Mouse (Mus musculus) CH12.LX (cell line): Measurements from ENCODE around the gene Macf1. TPM values are rescaled to one million over a fixed set of nuclear protein-coding genes. Genes with fewer than 3 reads are reported as not detected.

Experiments used
- DNase-seq: peaks from one replicate; pipeline ENCODE4 v3.0.0-alpha.2; 2013; ENCODE audit errors: extremely low read depth
- H3K27ac ChIP-seq: 2 replicates; pipeline ENCODE4 v1.5.1; 2012; ENCODE audit warnings: low read depth, mild to moderate bottlenecking, control low read depth, moderate library complexity; ENCODE audit not compliant: insufficient read depth
- H3K27me3 ChIP-seq: replicated peaks from 2 replicates; pipeline ENCODE3; 2012; ENCODE audit warnings: inconsistent platforms
- H3K36me3 ChIP-seq, 2 experiments: replicated peaks in 1 of 2; 2 replicates each; pipeline versions ENCODE3 to v1.6.1; 2012; ENCODE audit warnings: inconsistent platforms in 1 of 2, low read length in 1 of 2, mild to moderate bottlenecking in 1 of 2, mixed read lengths in 1 of 2, moderate library complexity in 1 of 2; ENCODE audit not compliant: control insufficient read depth in 1 of 2, insufficient read depth in 1 of 2
- H3K4me1 ChIP-seq, 2 experiments: 2 replicates each; pipeline ENCODE4 v1.6.1; 2012; ENCODE audit warnings: inconsistent platforms in 1 of 2, moderate library complexity in 1 of 2; ENCODE audit not compliant: insufficient read depth in 2 of 2, control insufficient read depth in 1 of 2
- H3K4me2 ChIP-seq: 2 replicates; pipeline ENCODE4 v1.6.1; 2012; ENCODE audit warnings: low read depth, mild to moderate bottlenecking, control low read depth; ENCODE audit not compliant: poor library complexity, insufficient read depth, severe bottlenecking
- H3K4me3 ChIP-seq, 3 experiments: fragments of 150-350 bp in 1 of 3; sonication (generic) in 1 of 3; replicated peaks in 1 of 3; 2 replicates each; pipeline versions ENCODE3 to v1.5.1; 2011 to 2012; ENCODE audit warnings: low read depth in 2 of 3, low read length in 2 of 3, mild to moderate bottlenecking in 2 of 3, moderate library complexity in 2 of 3, control low read depth in 1 of 3, improper control_type of control experiment in 1 of 3, inconsistent platforms in 1 of 3, mixed read lengths in 1 of 3; ENCODE audit not compliant: poor library complexity in 1 of 3
- H3K79me2 ChIP-seq: replicated peaks from 2 replicates; pipeline ENCODE4 v1.6.1; 2012; ENCODE audit warnings: mild to moderate bottlenecking, moderate library complexity; ENCODE audit not compliant: control insufficient read depth, poor library complexity, insufficient read depth, severe bottlenecking; ENCODE audit errors: extremely low read depth
- H3K9ac ChIP-seq: 2 replicates; pipeline ENCODE4 v1.6.1; 2012; ENCODE audit warnings: low read depth, mild to moderate bottlenecking, control low read depth, moderate library complexity; ENCODE audit not compliant: insufficient read depth
- H3K9me3 ChIP-seq: replicated peaks from 2 replicates; pipeline ENCODE3; 2012; ENCODE audit warnings: low read length, inconsistent platforms, mixed read lengths
- BHLHE40 ChIP-seq: IDR thresholded peaks from 2 replicates; pipeline ENCODE4 v1.6.1; 2011; ENCODE audit warnings: mild to moderate bottlenecking, low read depth, low read length, improper control_type of control experiment
- CHD2 ChIP-seq: IDR thresholded peaks from 2 replicates; pipeline ENCODE4 v1.6.1; 2011; ENCODE audit warnings: low read length, improper control_type of control experiment
- ELF1 ChIP-seq: IDR thresholded peaks from 2 replicates; pipeline ENCODE4 v1.6.1; 2014; ENCODE audit warnings: low read depth, mild to moderate bottlenecking, inconsistent platforms, low read length, improper control_type of control experiment
- EP300 ChIP-seq: IDR thresholded peaks from 2 replicates; pipeline ENCODE4 v1.6.1; 2011; ENCODE audit warnings: low read length, improper control_type of control experiment
- ETS1 ChIP-seq: conservative IDR thresholded peaks from 2 replicates; pipeline ENCODE4 v1.6.1; 2012; ENCODE audit warnings: low read depth, mild to moderate bottlenecking, inconsistent platforms, low read length, improper control_type of control experiment, moderate library complexity
- GABPA ChIP-seq: IDR thresholded peaks from 2 replicates; pipeline ENCODE4 v1.6.1; 2012; ENCODE audit warnings: low read depth, low read length, improper control_type of control experiment, inconsistent platforms; ENCODE audit not compliant: insufficient replicate concordance
- HCFC1 ChIP-seq: IDR thresholded peaks from 2 replicates; pipeline ENCODE4 v1.6.1; 2012; ENCODE audit warnings: low read depth, mild to moderate bottlenecking, inconsistent platforms, low read length, improper control_type of control experiment
- IRF4 ChIP-seq: IDR thresholded peaks from 2 replicates; pipeline ENCODE4 v1.6.1; 2014; ENCODE audit warnings: low read depth, mild to moderate bottlenecking, inconsistent platforms, low read length, improper control_type of control experiment
- KAT2A ChIP-seq: IDR thresholded peaks from 2 replicates; pipeline ENCODE4 v1.6.1; 2012; ENCODE audit warnings: low read length, improper control_type of control experiment, inconsistent platforms; ENCODE audit not compliant: insufficient replicate concordance
- MAFK ChIP-seq: IDR thresholded peaks from 2 replicates; pipeline ENCODE4 v1.6.1; 2011; ENCODE audit warnings: low read length, improper control_type of control experiment; ENCODE audit not compliant: insufficient replicate concordance
- MAZ ChIP-seq: IDR thresholded peaks from 2 replicates; pipeline ENCODE4 v1.6.1; 2012; ENCODE audit warnings: low read depth, mild to moderate bottlenecking, inconsistent platforms, low read length, improper control_type of control experiment, moderate library complexity
- MEF2A ChIP-seq: IDR thresholded peaks from 2 replicates; pipeline ENCODE4 v1.6.1; 2014; ENCODE audit warnings: low read depth, mild to moderate bottlenecking, inconsistent platforms, low read length, improper control_type of control experiment, borderline replicate concordance
- NELFE ChIP-seq: IDR thresholded peaks from 2 replicates; pipeline ENCODE4 v1.6.1; 2011; ENCODE audit warnings: low read depth, low read length, improper control_type of control experiment
- NRF1 ChIP-seq: IDR thresholded peaks from 2 replicates; pipeline ENCODE4 v1.6.1; 2014; ENCODE audit warnings: low read depth, mild to moderate bottlenecking, inconsistent platforms, low read length, improper control_type of control experiment, moderate library complexity
- PAX5 ChIP-seq: IDR thresholded peaks from 2 replicates; pipeline ENCODE4 v1.6.1; 2012; ENCODE audit warnings: low read length, inconsistent platforms, mixed read lengths
- POLR2A ChIP-seq: IDR thresholded peaks from 2 replicates; pipeline ENCODE4 v1.6.1; 2011; ENCODE audit warnings: low read depth, mild to moderate bottlenecking, improper control_type of control experiment, low read length
- RAD21 ChIP-seq: IDR thresholded peaks from 2 replicates; pipeline ENCODE4 v1.6.1; 2011; ENCODE audit warnings: low read depth, mild to moderate bottlenecking, low read length, improper control_type of control experiment, moderate library complexity
- RCOR1 ChIP-seq: conservative IDR thresholded peaks from 2 replicates; pipeline ENCODE4 v1.6.1; 2012; ENCODE audit warnings: low read depth, mild to moderate bottlenecking, inconsistent platforms, low read length, improper control_type of control experiment
- SIN3A ChIP-seq: IDR thresholded peaks from 2 replicates; pipeline ENCODE4 v1.6.1; 2012; ENCODE audit warnings: low read length, improper control_type of control experiment, inconsistent platforms
- SMC3 ChIP-seq: IDR thresholded peaks from 2 replicates; pipeline ENCODE4 v1.6.1; 2011; ENCODE audit warnings: low read depth, low read length, improper control_type of control experiment
- TBP ChIP-seq: conservative IDR thresholded peaks from 2 replicates; pipeline ENCODE4 v1.6.1; 2011; ENCODE audit warnings: low read depth, low read length, improper control_type of control experiment
- TCF12 ChIP-seq: IDR thresholded peaks from 2 replicates; pipeline ENCODE4 v1.6.1; 2014; ENCODE audit warnings: low read depth, mild to moderate bottlenecking, inconsistent platforms, low read length, improper control_type of control experiment
- UBTF ChIP-seq: IDR thresholded peaks from 2 replicates; pipeline ENCODE4 v1.6.1; 2012; ENCODE audit warnings: low read depth, mild to moderate bottlenecking, inconsistent platforms, low read length, improper control_type of control experiment, moderate library complexity
- USF2 ChIP-seq: conservative IDR thresholded peaks from 2 replicates; pipeline ENCODE4 v1.6.1; 2011; ENCODE audit warnings: low read depth, low read length, improper control_type of control experiment
- ZMIZ1 ChIP-seq: IDR thresholded peaks from 2 replicates; pipeline ENCODE4 v1.6.1; 2012; ENCODE audit warnings: low read depth, mild to moderate bottlenecking, inconsistent platforms, low read length, improper control_type of control experiment
- dilution Hi-C: fragments of 300-500 bp; cut with MboI; formaldehyde crosslinking; loops from 2 replicates; pipeline ENCODE4 v1.14.3; 2020; ENCODE audit warnings: low sequenced_read_pairs; ENCODE audit not compliant: extremely low pct_unique_long_range_greater_than_20kb, extremely low pct_ligation_motif_present
- in situ Hi-C: fragments of 300-500 bp; cut with MboI; formaldehyde crosslinking; loops from 3 replicates; pipeline ENCODE4 v1.14.3; 2019; ENCODE audit warnings: low sequenced_read_pairs, low pct_ligation_motif_present, low pct_unique_long_range_greater_than_20kb, mixed read lengths
- polyA plus RNA-seq: library from polyadenylated mRNA; unstranded; fragments of >175 nt; gene quantifications from 2 replicates; pipeline ENCODE4 v1.2.1, GENCODE M21; 2012; ENCODE audit warnings: low read depth; ENCODE audit not compliant: insufficient read length
- total RNA-seq, 2 experiments: library from RNA; depleted of rRNA; stranded (reverse); fragments of 300-350 nt in 1 of 2; fragments of >200 nt in 1 of 2; gene quantifications; 2 replicates each; pipeline ENCODE4 v1.2.3; 2012 to 2014

The Macf1 gene
- total and polyA plus RNA-seq, 3 experiments = 63.3 to 93.3 (median 77.8) TPM

GRCm38 (mm10) chr4:123313010-123313409 lies 371.1 kb downstream of the Macf1 start:
- H3K79me2 ChIP-seq = no peaks in the 10 kb centered on the region
- peaks cover 4% of the 10 kb centered on the region for H3K9me3 ChIP-seq
- TF ChIP-seq ELF1 (0 out of 2 replicates have a peak, but pooled peaks have one; percentile 23), HCFC1 (no peak), BHLHE40 (no peak)
- no peak for DNase-seq
- dilution Hi-C loops = no loop called here
- H3K27ac ChIP-seq = no peak overlapping the region
- H3K4me2 ChIP-seq = no peak overlapping the region; the same call in 1 of the 2 replicates
- peaks cover 0 to 7% of the 10 kb centered on the region in 2 experiments for H3K36me3 ChIP-seq
- peak overlapping the region in 1 of 3 experiments; percentile 28 for H3K4me3 ChIP-seq
- H3K9ac ChIP-seq = no peak overlapping the region
- in situ Hi-C loops = no loop called here
- H3K4me1 ChIP-seq = peaks cover 33 to 79% of the 10 kb centered on the region in 2 experiments
- no peaks in the 10 kb centered on the region for H3K27me3 ChIP-seq

- no peak for TF ChIP-seq PAX5
- TF ChIP-seq BHLHE40 = peak; percentile 59
- TF ChIP-seq KAT2A = 0 out of 2 replicates have a peak, but pooled peaks have one; percentile 36
- no peak for TF ChIP-seq POLR2A
- TF ChIP-seq GABPA = no peak
- no peak for TF ChIP-seq NRF1
- no peak for TF ChIP-seq ZMIZ1
- TF ChIP-seq CHD2 = no peak
- peak; percentile 39; the same call in 1 of the 2 replicates for TF ChIP-seq MAZ
- TF ChIP-seq ELF1 = no peak
- TF ChIP-seq EP300 = peak; percentile 74; the same call in 1 of the 2 replicates
- no peak for TF ChIP-seq HCFC1
- TF ChIP-seq TBP = no peak
- peak; percentile 73 for TF ChIP-seq IRF4
- peak; percentile 82 for TF ChIP-seq TCF12
- 0 out of 2 replicates have a peak, but pooled peaks have one; percentile 18 for TF ChIP-seq MAFK
- TF ChIP-seq SIN3A = no peak
- no peak for TF ChIP-seq USF2
- 0 out of 2 replicates have a peak, but pooled peaks have one; percentile 43 for TF ChIP-seq UBTF
- TF ChIP-seq NELFE = no peak
- TF ChIP-seq SMC3 = no peak
- TF ChIP-seq MEF2A = peak; percentile 78
- no peak for TF ChIP-seq RAD21
- TF ChIP-seq RCOR1 = peak; percentile 51; the same call in 1 of the 2 replicates
- peak; percentile 75 for TF ChIP-seq ETS1
- peak overlapping the region; percentile 16; the same call in 1 of the 2 replicates for H3K27ac ChIP-seq
- in situ Hi-C loops (no loop called here), dilution Hi-C loops (no loop called here)
- H3K4me1 ChIP-seq = peaks cover 33 to 83% of the 10 kb centered on the region in 2 experiments
- peak overlapping the region; percentile 30; the same call in 1 of the 2 replicates for H3K4me2 ChIP-seq
- H3K4me3 ChIP-seq = peak overlapping the region in 1 of 3 experiments; percentile 30
- H3K27me3 ChIP-seq = no peaks in the 10 kb centered on the region
- H3K36me3 ChIP-seq = peaks cover 0 to 12% of the 10 kb centered on the region in 2 experiments
- H3K9me3 ChIP-seq = peaks cover 4% of the 10 kb centered on the region
- H3K79me2 ChIP-seq = no peaks in the 10 kb centered on the region
- H3K9ac ChIP-seq = no peak overlapping the region
- peak; percentile 88 for DNase-seq
Observed at GRCm38 (mm10) chr4:123311845-123312244, 372.3 kb downstream of the Macf1 start.
